Mouse (Mus musculus): Measurements from ENCODE around the gene Dock6.
"Not testable (repeated sequence)": the region's sequence is repeated elsewhere in the genome, so short reads cannot be mapped to it uniquely, and the experiment has no call there.

The Dock6 gene

DNA sequence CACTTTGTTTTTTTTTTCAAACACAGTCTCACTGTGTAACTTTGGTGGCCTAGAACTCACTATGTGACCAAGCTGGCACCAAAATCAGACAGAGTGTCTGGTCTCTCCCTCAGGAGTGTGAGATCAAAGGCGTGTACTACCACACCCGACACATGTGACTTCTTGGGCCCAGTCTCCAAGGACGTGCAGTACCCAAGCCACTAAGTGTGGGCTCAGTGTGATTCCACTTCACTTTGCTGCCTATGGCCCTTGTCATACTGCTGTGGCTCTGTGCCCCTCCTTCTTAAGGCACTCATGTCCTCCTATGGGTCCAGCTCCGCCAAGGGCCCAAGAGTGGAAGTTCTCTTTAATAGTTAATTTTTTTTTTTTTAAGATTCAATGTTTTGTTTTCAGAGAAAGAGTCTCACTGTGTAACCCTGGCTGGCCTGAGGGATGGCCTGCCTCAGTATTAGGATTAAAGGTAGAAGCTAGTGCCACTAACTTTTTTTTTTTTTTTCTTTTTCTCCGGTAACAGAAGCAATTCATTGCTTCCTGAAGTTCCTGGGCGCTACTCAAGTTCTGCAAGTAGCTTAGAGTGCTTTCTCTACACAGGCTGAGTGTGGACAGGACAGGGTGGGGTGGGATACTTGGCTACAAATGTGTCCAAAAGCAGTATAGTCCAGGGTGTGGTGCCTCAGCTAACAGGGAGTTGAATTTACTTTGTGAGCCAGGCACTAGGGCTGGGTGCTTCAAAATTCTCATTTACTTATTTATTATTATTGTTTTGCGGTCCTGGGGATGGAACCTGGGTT is 67.7 kb downstream of the Dock6 start:
- DNase-seq (ENCODE audit: low spot score in 2 of 2), result no peak

DNA sequence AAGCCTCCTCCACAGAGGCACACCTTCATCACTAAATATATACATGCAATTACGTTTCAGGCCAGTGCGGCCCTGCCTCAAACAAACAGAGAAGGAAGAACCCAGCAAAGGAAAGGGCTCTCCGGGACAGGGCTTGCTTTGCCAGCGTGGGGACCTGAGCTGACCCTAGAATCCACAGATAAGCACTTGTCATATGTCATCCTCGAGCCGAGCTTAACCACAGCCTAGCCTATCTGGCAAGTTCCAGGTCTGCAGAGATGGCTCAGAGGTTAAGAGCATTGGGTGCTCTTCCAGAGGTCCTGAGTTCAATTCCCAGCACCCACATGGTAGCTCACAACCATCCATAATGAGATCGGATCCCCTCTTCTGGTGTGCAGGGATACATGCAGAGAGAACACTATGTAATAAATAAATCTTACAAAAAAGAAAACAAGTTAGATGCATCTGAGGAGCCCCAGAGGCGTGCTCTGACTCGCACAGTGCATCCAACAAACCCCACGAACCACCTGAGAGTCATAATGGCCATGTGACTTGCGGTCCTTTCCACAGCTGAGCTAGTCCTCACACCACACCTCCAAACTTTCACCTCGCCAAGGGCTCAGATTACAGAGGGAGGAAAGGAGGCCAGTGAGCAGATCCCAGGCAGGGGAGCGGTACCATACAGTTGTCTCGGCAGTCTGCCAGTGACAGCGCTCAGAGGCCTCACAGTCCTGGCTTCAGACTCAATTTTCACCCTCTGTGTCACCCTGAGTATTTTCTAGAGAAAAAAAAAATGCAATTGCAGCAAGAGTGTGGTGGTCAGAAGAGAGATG is 70.6 kb downstream of the Dock6 start:
- no peak for DNase-seq (ENCODE audit: low spot score in 2 of 2)

DNA sequence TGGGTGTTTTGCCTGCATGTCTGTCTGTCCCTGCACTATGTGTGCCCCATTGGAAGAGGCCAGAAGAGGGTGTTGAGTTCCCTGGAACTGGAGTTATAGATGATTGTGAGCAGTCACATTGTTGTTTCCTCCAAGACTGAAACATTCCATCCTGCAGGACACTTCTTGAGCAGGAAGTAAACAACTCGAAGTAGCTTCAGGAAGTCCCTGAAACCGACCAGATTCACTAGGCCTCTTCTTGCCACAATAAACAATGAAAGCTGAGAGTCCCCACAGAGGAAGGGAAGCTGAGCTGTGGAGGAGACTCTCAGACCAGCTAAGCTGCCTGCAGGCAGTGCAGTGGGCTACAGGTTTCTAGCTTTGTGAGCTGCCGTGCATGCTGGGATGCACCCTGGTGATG is 74.7 kb downstream of the Dock6 start:
- DNase-seq (ENCODE audit: low spot score in 2 of 2), result no peak

DNA sequence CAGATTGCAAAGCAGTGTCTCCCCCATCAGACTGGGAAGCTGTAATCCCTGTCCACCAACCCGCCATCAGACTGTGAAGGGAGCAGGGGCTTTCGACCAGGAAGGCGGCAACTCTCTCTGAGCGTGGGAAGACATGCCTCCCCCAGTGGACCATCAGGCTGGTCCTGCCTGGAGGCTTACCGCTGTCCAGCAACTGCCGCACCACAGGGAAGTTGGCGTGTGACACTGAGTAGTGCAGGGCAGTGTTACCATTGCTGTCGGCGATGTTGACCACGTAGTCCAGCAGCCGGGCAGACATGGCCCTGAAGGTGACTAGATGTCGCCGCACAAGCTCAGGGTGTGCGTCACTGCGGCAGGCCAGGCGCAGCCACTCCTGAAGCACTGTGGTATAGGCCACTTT is 78.1 kb downstream of the Dock6 start:
- no peak for DNase-seq (ENCODE audit: low spot score in 2 of 2)

DNA sequence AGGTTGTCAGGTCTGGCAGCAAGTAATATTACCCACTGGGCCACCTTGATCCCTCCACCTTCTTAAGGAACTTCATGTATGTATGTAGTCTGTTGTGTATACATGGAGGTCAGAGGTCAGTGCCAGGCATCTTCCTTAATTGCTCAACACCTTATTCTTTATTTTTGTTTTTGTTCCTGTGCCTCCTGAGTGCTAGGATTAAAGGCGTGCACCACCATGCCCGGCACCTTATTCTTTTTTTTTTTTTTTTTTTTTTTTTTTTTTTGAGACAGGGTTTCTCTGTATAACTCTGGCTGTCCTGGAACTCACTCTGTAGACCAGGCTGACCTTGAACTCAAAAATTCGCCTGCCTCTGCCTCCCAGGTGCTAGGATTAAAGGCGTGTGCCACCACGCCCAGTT is 79.0 kb downstream of the Dock6 start:
- not testable (repeated sequence) for DNase-seq (ENCODE audit: low spot score in 2 of 2)

DNA sequence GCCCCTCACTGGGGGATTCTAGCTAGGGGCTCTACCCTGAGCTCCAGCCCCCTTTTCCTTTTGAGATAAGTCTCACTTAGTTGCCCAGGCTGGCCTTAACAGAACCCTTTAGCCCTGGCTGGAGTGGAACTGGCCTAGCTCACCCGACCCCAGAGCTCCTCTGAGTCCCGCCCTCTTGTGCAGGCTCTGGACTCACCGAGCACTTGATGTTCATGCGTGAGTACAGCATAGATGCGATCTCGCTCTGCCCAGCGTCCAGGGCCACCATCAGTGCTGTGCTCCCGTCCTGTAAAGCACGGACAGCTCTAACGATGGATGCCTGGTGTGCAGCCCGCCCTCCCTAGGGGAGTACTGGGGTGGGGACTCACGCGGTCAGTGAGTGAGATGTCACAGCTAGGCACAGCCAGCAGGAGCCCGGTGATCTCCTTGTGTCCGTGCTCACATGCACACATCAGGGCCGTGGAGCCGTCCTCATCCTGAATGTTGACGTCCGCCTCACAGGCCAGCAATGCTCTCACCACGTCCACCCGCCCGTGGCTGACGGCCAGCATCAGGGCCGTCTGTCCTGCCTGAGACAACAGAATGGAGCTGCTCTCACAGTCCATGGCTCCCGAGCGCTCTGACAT is 82.8 kb downstream of the Dock6 start:
- no peak for DNase-seq (ENCODE audit: low spot score in 2 of 2)

DNA sequence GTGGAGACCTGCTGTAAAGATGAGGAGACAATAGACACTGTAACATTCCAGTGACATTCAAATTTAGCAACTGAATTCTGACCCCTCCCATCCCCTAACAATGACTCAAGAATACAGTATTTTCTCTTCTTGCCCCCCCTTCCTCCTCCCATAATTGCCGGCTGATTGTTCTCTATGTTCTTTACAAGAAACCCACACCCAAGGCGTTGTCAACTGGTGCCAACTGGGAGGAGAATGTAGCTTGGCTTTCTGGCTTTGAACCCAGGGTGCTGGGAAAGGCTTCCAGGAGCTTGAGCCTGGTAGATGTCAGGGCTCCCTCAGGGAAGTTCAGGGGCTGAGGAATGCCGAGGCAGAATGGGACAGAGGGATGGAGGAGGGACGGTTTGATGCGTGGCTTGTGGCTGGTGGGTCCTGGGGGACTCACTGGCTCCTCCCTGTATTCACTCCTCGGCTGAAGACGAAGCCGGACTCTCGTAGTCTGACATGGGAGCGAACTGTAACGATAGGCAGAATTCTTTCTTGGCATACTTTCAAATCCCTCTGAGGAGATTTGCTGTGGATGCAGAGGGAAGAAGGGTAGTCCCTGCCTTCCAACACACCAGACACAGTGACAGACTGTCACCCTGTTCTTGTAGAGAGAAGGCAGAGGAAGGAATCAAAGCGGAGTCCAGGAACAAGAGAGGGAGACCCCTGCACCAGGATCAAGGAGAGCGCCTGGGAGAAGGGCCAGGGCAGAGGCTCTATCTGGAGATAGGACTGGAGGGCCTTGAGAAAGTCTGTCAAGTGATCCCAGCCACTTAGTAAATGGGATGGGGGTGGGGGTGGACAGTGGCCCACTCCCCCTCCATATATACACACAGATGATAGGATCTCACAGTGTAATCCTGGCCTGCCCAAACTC is 83.7 kb downstream of the Dock6 start:
- no peak for DNase-seq (ENCODE audit: low spot score in 2 of 2)

DNA sequence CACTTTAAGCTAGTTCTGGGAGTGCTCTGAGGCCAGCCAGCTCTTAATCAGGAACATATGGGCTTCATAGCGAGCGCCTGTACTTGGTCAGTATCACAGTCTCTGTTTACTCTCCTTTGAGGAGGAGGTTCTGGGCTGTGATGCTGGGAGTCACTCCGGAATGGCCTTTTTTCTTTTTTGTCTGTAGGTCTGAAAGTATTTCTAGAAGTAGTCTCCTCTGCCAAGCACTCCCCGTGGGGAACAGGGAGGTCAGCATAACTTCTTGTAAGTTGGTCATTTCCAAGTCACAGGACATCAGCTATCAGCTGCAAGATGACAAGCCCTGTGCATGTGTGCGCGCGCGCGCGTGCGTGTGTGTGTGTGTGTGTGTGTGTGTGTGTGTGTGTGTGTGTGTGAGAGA is 84.5 kb downstream of the Dock6 start:
- no peak for DNase-seq (ENCODE audit: low spot score in 2 of 2)

DNA sequence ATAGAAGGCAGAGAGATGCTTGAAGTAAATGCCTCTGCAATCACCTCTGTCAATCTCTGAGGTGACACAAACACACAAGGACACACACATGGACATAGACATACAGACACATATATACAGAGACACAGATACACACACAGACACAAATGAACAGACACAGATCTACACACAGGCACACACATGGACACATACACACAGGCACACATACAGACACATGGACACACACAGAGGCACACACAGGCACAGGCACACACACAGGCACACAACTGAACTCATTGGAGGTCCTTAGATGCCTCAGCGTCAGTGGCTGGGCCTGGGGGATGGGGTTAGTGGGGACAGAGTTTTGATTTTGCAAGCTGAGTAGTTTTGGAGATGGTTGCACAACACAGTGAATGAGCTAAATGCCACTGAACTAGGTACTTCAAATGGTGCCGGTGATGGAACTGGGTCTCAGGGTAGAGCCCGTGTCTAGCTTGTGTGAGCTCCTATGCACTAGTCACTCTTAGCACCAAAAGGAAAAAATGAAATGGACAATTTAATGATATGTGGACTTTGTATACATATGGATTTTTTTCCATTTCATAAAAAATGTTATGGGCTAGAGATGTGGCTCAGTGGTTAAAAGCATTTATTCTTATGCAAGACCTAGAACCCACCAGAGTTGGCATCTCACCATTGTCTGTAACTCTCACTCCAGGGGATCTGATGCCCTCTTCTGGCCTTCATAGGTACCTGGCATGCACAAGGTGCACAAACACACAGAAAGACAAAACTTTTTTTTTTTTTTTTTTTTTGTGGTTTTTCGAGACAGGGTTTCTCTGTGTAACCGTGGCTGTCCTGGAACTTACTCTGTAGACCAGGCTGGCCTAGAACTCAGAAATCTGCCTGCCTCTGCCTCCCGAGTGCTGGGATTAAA is 88.1 kb downstream of the Dock6 start:
- no peak for DNase-seq (ENCODE audit: low spot score in 2 of 2)

DNA sequence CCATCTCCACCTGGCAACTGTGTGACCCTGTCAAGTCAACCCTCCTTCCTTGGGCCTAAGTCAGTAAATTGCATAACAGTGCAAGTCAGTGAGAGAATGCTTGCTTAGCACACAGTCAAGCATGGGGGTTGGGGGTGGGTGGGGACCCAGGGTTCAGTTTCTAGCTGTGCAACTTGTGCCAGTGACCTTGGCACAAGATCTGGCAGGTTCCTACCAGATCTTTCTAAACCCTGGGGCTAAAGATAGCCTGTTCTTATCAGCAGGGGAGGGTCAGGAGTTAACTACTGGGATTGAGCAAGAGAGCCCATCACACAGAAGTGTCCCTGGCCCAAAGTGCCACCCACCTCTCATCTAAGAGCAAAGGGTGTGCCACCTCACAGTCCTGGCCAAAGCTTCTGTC is 90.3 kb downstream of the Dock6 start:
- no peak for DNase-seq (ENCODE audit: low spot score in 2 of 2)

DNA sequence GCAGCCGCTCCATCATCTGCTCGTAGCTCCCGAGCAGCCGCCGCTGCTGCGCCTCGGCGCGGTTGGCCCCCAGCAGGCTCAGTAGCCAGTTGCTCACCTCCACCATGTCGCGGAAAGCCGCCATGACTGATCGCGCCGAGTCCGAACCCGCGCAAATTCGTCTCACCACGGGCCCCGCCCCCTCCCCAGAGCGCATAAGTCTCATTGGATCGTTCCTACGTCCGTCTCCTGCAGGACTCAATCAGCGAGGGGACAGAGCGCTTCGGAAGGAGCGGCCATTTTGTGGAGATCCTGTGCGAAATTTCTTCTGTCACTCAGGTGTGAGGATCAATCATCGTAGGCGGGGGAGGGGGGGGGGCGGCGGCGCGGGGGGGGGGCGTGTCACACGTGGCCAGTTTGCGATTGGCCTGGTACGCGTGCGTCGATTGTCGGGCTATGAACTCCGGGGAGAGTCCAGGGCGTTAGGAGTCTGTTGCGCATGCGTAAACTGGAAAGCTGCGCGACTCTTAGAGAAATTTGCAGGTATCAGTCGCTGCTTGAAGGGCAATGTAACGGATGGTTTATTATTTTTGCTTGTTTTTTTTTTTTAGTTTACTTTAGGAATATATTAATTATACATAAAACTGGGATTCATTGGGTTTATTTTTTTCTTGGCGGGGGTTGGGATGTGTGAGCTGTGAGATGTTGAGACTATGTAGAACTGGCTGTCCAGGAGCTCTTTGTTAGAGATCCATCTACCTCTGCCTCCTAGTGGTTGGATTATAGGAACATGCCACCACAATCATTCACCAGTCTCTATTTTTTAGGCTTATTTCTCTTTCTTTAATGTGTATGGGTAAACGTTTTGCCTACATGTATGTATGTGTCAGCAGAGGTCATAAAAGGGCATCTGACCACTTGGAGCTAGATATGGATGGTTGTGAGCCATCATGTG is 92.0 kb downstream of the Dock6 start, which contains the start of gene Spc24:
Gene Spc24 (minus strand): TSS at position 149 of the 934 bp plus-strand sequence.
- DNase-seq (ENCODE audit: low spot score in 2 of 2), result peak; percentile 94 to 96

DNA sequence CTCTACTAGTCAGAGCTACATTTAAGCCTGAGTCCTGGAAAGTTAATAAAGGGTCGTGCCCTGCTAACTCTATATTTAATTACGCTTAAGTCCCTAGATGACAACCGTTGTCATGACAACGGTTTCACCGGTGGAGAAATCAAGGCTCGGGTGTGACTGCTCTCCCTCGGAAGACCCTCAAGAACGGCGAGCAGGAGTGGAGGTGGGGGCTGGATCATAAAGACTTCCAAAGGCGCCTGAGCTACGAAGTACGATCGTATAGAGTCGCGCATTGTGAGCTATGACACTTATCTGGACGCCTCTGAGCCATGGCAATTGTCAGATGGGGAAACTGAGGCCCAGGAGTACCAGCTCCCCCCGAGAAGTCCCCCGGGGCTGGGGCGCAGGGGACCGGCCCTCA is 92.7 kb downstream of the Dock6 start:
- DNase-seq (ENCODE audit: low spot score in 2 of 2), result no peak

DNA sequence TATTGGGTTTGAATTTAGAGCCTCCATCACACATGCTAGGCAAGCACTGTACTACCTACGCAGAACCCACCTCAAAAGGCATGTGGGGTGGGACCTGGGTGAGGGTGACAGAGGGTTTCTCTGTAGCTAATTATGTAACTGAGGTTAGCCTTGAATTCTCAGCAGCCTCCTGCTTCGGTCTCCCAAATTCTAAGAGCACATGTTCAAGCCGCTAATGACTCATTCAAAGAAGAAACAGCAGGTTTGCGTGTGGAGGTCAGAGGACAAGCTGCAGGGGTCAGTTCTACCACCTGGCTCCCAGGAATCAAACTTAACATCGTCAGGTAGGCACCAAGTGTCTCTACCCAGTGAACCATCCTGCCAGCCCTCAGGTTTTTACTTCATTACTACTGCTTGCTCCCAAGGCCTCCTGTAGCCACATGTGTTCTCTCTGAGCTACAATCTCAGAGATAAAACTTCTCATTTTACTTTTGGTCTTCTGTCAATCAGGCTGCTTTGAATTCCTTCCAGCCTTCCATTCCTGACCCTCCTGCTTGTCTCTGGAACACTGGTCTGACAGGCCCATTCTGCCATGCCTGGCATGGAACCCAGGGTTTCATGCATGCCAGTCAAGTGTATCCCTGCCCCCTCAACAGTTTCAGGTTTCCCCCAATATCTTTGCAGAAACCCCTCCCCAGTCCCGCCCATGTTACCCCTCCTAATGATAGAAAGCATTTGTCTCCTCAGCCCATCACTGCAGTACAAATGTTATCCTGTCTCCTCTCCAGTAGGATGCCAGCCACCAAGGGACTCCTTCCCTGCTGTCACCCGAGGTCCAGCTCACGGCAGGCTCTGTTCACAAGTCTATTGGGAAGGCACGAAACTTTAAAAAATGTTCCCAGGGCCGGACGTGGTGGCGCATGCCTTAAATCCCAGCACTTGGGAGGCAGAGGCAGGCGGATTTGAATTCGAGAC is 93.6 kb downstream of the Dock6 start:
- DNase-seq (ENCODE audit: low spot score in 2 of 2), result no peak

DNA sequence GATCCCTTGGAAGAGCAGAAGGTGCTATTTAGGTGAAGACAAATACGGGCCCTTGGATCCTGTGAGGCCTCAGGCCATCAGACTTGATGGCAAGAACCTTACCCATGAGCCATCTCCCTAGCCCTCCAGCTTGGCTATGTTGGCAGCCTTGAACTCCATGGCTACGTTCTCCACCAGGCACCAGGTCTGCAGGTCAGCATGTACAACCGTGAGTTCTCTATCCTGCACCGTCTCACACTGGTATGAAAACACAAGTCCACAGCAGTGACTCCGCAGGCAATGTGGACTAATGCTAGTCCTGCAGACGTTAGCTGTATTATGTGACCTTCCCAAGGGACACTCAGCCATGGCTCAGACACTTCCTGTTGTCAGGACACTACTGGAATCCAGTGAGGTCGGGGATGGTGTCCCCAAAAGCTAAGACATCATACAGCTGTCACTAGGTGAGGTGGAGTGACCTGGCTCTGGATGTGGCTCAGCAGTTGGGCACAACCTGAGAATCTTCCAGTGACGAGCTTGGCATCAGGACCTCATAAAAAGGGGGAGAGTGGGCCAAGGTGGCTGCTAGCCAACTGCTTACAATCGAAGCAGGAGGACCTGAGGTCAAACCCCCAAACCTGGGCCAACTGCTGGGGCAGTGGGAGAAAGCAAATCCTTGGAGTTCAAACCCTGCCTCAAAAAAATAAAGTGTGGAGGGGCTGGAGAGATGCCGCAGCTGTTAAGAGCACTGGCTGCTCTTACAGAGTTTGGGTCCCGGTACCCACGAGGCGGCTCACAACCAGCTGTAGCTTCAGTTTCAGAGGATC is 97.7 kb downstream of the Dock6 start:
- DNase-seq (ENCODE audit: low spot score in 2 of 2), result no peak

DNA sequence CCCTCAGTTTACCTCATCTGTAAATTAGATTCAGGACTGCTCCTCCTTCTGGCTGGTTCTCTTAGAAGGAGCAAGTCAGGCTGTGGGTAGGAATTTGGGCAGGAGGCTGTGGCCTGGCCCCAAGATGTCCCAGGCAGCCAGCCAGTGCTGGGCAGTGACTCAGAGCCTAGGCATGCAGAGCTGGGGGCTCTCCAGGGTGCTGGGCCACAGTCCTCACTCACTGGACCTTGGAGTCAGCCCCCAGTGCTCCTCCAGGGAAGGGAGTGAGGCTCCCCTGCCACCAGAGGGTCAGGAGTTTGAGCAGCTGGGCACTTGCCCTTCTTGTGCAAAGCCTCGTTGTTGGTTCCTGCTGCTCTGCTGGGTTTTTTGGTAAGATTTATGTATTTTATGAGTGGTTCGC is 98.4 kb downstream of the Dock6 start:
- no peak for DNase-seq (ENCODE audit: low spot score in 2 of 2)

DNA sequence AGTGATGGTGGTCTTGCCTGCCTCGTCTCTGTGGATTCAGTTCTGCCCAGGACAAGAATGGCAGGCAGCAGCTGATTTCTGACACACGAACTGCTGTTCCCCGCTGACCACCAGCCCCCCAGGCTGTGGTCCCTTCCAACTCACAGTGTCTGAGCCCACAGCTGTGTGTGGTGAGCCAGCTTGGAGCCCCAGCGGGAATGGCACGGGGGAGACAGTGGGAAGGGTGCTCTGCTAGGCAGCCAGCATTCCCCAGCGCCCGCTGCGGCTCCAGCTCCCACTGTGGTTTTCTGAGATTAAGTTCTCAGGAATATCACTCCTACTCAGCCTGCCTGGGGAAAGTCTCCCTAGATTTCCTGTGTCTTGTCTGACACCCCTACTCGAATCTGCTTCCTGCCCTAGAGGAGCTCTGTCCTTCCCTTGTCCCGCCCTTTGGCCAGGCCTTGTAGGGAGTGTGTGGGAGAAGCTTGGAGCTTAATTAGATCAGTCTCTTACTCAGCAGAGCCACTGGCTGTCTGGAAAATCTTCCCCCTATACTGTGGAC is 100.1 kb downstream of the Dock6 start:
- DNase-seq (ENCODE audit: low spot score in 2 of 2), result peak; percentile 58 to 66

DNA sequence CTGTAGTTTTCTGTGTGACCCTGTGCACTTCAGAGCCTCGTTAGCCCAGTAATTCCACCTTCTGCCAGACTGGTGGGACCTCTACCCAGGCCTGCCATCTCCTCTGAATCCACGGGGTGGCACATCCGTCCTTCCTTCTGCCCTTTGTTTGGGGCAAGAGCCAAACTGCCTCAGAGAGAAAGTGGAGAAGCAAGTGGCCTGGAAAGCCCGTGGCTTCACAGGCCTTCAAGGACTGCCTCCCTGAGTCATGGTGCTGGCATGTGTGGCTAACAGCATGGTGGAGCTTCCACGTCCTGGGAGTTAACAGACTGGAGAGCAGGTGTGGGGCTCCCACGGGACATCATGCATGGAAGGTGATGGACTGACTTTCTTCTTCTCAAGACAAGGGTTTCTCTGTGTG is 101.1 kb downstream of the Dock6 start:
- DNase-seq (ENCODE audit: low spot score in 2 of 2), result no peak

Data from frontal cortex, postnatal 36 days (tissue).